Mouse (Mus musculus) adrenal gland, postnatal 14 days (tissue): Measurements from ENCODE around the gene Inpp5f. TPM values are rescaled to one million over a fixed set of nuclear protein-coding genes. Genes with fewer than 3 reads are reported as not detected.
"Not testable (repeated sequence)": the region's sequence is repeated elsewhere in the genome, so short reads cannot be mapped to it uniquely, and the experiment has no call there.

Experiments
- DNase-seq: peaks from one replicate; pipeline ENCODE4 v3.0.0; 2021; ENCODE audit warnings: mixed read lengths
- total RNA-seq: library from RNA; stranded (reverse); gene quantifications from 2 replicates; pipeline ENCODE4 v1.2.3, GENCODE M21; 2021

Gene Inpp5f
- total RNA-seq, 1 experiment from 2014 or later, result 18.7 TPM

DNA sequence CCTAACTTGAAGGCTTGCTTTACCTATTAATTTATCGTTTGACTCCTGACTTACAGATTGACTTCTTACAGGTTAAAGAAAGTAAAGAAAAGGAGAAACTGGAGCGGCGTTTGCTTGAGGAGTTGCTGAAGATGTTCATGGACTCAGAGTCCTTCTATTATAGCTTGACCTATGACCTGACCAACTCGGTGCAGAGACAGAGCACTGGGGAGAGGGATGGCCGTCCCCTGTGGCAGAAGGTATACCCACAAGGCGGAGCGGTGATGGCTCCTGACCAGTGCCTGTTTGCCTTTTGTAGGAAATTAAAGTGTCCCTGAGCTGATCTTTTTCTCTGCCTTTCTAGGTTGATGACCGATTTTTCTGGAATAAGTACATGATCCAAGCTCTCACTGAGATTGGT lies 52.8 kb downstream of the Inpp5f start:
- DNase-seq, result no peak

DNA sequence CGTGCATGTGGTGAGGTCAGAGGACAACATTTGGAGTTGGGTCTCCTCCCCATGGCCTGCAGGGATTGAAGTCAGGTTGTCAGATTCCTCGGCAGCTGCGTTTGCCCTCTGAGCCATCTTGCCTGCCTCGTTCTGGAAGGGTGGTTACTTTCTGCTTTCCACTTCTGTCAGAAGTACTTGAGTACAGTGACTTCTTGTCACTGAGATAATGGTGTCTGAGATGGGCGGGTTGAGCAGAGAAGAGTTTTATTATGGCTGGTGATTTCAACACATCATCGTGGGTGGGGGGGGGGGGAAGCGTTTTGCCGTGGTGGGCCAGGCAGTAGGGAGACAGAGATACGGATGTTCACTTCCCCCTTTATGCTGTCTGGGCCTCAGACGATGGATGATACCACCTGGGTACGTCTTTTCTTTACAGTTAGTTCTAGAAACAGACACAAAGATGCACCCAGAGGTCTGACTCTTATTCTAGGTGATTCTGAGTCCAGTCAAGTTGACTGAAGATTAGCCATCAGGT lies 53.8 kb downstream of the Inpp5f start:
- DNase-seq, result no peak

DNA sequence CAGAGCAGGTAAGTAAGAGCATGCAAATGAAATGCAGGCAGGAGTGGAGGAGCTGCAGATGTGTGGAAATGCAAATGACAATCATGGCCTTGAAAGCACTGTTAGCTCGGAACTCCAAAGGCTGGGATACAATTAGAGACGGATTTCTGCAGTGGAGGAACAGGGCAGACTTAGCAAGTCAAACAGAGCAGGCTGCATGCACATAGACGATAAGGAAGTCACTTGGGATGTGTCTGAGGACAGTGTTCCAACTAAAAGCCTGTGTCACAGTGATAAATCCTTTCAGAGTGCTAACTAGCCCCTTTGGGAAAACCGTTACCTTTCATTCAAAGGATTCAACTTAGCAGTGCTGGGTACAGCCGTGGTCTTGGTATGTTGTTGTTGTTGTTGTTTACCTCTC lies 56.7 kb downstream of the Inpp5f start:
- DNase-seq, result no peak

DNA sequence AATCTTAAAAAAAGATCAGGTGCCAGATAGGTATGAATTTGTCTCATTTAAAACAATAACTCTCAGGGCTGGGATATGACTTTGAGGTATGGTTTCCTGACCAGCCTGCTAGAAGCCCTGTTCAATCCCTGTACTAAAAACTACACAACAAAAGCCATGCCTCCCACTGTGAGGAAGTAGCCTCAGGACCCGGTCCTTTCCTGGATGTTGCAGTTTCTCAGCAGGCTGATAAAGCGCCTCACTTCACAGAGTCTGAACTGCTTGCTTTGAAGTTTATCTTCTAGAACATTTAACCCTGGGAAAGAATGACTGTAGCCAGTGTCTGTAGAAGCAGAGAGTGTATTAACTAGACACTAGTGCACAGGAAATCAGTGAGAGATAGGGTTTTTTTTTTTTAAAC lies 57.7 kb downstream of the Inpp5f start:
- DNase-seq, result no peak

- peak; percentile 52 for DNase-seq
Observed at GRCm38 (mm10) chr7:128671952-128672351, 60.8 kb downstream of the Inpp5f start.

DNA sequence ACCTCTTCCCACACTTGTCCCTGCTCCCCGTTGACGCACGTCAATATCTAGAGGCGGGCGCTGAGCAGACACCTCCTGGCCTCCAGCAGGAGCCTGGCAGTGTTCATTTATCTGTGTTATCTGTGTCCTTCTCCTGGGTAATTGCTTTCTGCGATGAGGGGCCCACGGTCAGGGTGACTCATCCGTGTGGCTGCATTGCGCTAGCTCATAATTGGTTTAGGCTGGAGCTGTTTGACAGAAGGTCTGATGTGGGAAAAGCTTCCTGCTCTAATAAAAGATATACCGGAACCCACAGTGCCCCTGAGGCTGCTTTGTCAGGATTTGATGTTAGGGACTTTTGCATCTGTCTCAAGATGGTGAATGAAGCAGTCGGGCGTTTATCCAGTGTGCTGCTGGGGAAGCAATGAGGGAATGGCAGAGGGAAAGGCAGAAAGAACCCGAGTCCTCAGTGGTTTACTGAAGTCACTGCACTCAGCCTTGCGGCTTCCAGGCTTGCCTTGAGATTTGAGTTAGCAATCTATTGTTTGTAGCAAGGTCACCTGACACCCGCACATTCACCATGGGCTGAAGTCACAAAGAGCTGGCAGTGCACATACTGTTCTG lies 61.4 kb downstream of the Inpp5f start:
- DNase-seq, result peak; percentile 80

DNA sequence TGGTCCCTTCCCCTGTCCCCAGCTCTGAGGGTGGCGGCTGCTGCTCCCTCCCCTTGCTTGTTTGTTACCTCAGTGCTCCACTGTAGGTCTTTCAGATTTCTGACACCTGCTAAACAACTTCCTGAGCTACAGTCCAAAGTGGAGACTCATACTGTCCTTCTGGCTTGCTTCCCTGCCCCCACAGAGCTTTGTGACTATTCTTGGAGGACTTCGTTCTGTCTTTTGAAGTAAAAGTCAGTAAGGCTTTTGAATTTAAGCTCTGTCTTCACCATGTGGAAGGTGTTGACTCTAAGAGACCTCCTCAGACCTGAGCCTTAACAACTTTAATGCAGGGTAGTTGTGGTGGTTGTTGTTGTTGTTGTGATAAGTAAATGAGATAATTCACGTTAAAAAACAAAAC lies 67.4 kb downstream of the Inpp5f start:
- DNase-seq, result no peak

DNA sequence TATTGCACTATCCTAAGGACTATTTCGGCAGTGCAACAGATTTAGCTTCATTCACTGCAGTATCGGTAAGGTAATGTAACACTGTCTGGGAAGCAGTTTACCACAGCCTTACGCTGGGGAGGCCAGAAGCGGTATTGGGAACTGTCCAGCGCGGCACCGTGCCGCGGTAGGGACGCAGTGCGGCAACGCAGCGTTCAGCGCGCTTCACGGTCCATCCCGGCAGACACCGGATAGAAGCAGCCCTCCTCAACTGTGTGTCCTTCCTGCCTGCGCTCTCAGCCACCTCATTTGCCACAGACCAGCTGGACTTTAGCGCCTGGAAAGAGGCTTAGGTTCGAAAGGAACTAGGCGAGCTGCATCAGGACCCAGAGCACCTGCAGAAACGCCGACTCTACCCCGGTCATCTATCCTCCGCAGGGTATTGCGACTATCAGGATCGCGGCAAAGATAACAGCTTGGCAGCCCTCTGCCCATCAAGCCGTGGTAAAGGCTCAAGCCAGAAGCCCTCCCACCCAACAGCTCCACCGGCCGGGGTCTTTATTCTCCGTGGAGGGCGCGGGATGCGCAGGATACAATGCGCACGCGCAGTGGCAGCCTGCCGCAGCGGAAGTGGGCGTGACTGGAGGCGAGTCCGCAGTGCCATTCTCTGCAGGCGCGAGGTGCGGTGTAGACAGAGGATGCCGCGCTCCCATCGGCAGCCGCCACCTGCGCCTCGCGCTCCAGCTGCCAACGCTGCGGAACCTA lies 76.9 kb downstream of the Inpp5f start:
- peak; percentile 79 for DNase-seq

- no peak for DNase-seq
Observed at GRCm38 (mm10) chr7:128689347-128689746, 78.2 kb downstream of the Inpp5f start.

DNA sequence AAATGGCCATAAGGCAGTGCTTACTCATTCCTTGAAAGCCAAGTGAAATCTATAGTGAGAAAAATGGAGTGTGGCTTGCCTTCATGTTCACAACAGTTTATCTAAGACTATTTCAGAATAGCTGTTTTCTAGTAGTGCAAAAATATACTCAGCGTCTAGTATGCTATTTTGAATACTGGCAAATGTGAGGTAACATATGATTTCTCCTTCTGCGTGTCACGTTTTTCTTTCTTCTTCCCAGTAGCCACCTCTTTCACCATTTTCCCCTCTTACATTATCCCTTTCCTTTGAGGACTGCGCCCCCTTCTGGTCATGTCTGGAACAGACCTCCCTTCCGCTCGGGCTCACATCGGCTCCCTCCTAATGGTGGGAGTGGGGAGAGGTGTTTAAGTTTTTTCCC lies 78.9 kb downstream of the Inpp5f start:
- DNase-seq, result peak; percentile 94

DNA sequence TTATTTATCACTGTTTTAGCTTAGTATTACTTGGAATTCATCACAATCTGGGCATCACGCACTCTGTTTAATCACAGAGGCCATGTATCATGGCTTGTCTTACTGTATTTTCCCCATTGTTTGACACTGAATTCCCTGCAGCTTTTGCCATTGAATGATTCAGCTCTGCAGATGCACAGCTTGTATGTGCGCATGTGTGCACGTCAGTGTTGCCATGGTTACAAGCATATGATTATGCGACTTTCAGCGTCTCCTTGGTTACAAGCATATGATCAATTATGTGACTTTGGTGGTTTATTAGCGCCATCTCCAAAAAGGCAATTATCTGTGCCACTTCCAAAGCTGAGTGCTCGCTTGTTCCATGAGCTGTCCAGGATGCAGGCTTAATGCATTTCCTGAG lies 79.7 kb downstream of the Inpp5f start:
- no peak for DNase-seq

- DNase-seq, result no peak
Observed at GRCm38 (mm10) chr7:128692163-128692562, 81.0 kb downstream of the Inpp5f start.

GRCm38 (mm10) chr7:128694848-128695247 lies 83.7 kb downstream of the Inpp5f start:
- DNase-seq, result no peak

DNA sequence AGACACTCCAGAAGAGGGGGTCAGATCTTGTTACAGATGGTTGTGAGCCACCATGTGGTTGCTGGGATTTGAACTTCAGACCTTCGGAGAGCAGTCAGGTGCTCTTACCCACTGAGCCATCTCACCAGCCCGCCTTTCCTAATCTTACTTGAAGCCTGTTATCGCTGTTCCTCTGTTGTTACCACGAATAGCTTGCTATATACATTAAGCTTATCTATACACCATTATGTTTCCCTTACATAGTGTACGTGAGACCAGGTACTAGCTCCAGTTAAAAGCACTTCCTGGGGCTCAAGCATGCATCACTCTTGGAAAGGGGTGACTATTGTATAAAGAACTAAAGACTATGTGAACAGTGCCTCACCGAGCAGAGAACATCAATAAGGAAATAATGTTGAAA lies 88.8 kb downstream of the Inpp5f start:
- not testable (repeated sequence) for DNase-seq

DNA sequence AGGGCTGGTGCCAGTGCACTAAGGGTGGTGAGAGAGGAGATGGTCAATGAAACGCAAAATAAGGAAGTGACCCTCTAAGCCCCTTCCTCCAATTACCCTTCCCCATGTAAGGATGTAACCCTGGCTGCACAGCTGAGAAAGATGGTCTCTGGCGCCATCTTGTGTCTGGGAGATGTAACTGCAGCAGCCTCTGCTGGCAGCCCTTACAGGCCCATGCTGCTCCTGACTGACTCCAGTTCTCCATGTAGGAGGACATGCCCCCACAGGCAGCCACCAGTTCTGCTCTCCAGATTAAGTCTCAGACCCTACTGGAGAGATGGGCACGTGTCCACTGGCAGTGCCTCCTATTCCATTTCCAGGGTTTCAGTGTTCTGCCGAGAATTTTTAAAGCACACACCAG lies 94.6 kb downstream of the Inpp5f start:
- peak; percentile 74 for DNase-seq

DNA sequence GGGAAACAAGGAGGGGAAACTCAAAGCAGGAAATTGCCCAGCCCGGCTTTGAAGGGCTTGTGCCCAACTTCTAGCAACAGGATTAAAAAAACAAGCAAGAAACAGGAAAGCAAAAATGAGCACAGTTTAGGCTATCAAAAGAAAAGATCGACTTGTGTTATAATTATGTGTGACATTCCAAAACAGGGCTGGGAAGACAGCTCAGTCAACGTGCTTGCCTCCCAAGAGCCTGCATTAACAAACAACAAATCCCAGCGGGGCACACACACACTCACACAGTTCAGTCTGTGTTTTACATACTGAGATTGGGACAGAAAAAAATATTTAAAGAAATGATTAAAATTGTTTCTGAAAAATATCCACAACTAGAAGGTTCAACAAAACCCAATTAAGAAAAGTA lies 106.9 kb downstream of the Inpp5f start:
- no peak for DNase-seq

- DNase-seq, result peak; percentile 75
Observed at GRCm38 (mm10) chr7:128724761-128725160, 113.6 kb downstream of the Inpp5f start.

DNA sequence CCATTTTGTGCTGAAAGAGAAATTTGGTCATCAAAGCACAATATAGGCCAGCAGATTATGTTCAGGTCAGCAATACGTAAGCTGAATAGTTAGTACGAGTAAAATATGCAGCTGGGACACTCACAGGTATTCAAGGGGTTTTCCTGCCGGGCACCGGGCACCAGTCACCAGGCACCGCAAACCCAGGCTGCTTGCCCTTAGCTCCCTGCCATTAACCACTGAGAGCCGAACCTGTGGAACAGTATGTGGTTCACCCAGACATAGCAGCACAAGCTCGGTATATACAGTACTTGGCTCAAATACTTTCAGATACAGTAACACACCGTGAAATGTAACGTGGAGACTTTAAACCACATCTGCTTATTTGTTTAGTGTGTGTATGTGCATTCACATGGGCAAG lies 114.1 kb downstream of the Inpp5f start:
- no peak for DNase-seq

- DNase-seq, result no peak
Observed at GRCm38 (mm10) chr7:128726999-128727398, 115.9 kb downstream of the Inpp5f start.

DNA sequence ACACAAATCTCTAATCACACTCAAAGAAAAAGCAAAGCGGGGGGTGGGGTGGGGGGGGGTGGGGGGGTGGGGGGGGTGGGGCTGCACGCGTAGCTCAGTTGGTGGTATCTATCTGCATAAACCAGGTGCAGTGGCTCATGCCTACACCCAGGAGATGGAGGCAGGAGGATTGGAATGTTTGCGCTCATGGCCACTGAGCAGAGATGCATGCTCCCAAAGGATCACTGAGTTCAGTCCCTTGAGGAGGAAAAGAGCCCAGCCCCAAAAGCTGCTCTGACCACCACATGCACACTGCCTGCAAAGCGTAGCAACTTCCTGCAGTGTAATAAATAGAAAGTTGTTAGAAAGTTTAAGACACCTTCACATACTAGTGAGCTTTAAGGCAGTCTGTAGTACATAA lies 116.6 kb downstream of the Inpp5f start:
- no peak for DNase-seq

- DNase-seq, result no peak
Observed at GRCm38 (mm10) chr7:128728738-128729137, 117.6 kb downstream of the Inpp5f start.

GRCm38 (mm10) chr7:128731585-128731984 lies 120.5 kb downstream of the Inpp5f start:
- no peak for DNase-seq

- no peak for DNase-seq
Observed at GRCm38 (mm10) chr7:128738041-128738440, 126.9 kb downstream of the Inpp5f start.

DNA sequence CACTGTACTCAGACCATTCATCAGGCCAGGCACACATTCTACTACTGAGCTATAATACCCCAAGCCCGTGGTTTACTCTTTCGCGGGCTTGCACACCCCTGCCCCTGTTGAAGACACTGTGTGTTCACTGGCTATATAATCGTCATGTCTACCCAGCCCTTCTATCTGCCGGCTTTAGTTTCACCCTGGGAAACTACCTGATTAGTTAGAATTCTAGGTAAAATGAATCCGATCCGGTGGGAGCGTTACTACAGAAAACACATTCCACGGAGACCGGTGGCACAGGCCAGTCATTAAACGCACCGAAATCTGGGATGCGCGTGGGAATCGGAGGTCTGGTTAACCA lies 128.0 kb downstream of the Inpp5f start:
- DNase-seq, result no peak
